Mouse (Mus musculus) thymus, adult 18-20 months (tissue): ENCODE data around the gene Insc.

Experiments
- DNase-seq, 2 experiments: peaks; one replicate each; pipeline ENCODE4 v3.0.0; 2022; ENCODE audit warnings: mixed read lengths in 2 of 2

Insc gene

GRCm38 (mm10) chr7:114765273-114765672 is 21.8 kb downstream of the Insc start:
- DNase-seq = no peak

GRCm38 (mm10) chr7:114766523-114766922 is 23.0 kb downstream of the Insc start:
- DNase-seq = no peak

GRCm38 (mm10) chr7:114768516-114768915 is 25.0 kb downstream of the Insc start:
- DNase-seq = no peak

GRCm38 (mm10) chr7:114769041-114769440 is 25.5 kb downstream of the Insc start:
- DNase-seq = no peak

- DNase-seq = no peak
These were observed 27.1 kb downstream of the Insc start for GRCm38 (mm10) chr7:114770586-114770985.

GRCm38 (mm10) chr7:114771801-114772200 is 28.3 kb downstream of the Insc start:
- DNase-seq = no peak

GRCm38 (mm10) chr7:114773781-114774180 is 30.3 kb downstream of the Insc start:
- DNase-seq = no peak

- no peak for DNase-seq
These were observed 32.4 kb downstream of the Insc start for GRCm38 (mm10) chr7:114775856-114776255.

GRCm38 (mm10) chr7:114778156-114778770 is 34.8 kb downstream of the Insc start:
- DNase-seq = no peak

GRCm38 (mm10) chr7:114779056-114779660 is 35.7 kb downstream of the Insc start:
- DNase-seq = no peak

- no peak for DNase-seq
These were observed 39.8 kb downstream of the Insc start for GRCm38 (mm10) chr7:114783291-114783690.

GRCm38 (mm10) chr7:114791087-114791486 is 47.6 kb downstream of the Insc start:
- DNase-seq = no peak

GRCm38 (mm10) chr7:114792026-114792425 is 48.5 kb downstream of the Insc start:
- DNase-seq = no peak

GRCm38 (mm10) chr7:114794400-114794799 is 50.9 kb downstream of the Insc start:
- DNase-seq = no peak

GRCm38 (mm10) chr7:114802576-114802975 is 59.1 kb downstream of the Insc start:
- no peak for DNase-seq

GRCm38 (mm10) chr7:114805311-114805710 is 61.8 kb downstream of the Insc start:
- DNase-seq = no peak

GRCm38 (mm10) chr7:114807343-114807742 is 63.8 kb downstream of the Insc start:
- no peak for DNase-seq

GRCm38 (mm10) chr7:114808341-114808740 is 64.8 kb downstream of the Insc start:
- DNase-seq = no peak

GRCm38 (mm10) chr7:114817291-114817806 is 73.9 kb downstream of the Insc start:
- DNase-seq = peak; percentile 38 to 41

- no peak for DNase-seq
These were observed 74.4 kb downstream of the Insc start for GRCm38 (mm10) chr7:114817879-114818278.

GRCm38 (mm10) chr7:114818351-114818750 is 74.9 kb downstream of the Insc start:
- no peak for DNase-seq

- no peak for DNase-seq
These were observed 75.3 kb downstream of the Insc start for GRCm38 (mm10) chr7:114818836-114819235.

GRCm38 (mm10) chr7:114822736-114823135 is 79.2 kb downstream of the Insc start:
- no peak for DNase-seq

GRCm38 (mm10) chr7:114827360-114827759 is 83.9 kb downstream of the Insc start:
- no peak for DNase-seq
